Mouse (Mus musculus) mesoderm, embryonic 11.5 days (tissue): ENCODE data around the gene Cpne7.
"Not testable (repeated sequence)": the region's sequence is repeated elsewhere in the genome, so short reads cannot be mapped to it uniquely, and the experiment has no call there.

Experiments
- DNase-seq: peaks from one replicate; pipeline ENCODE4 v3.0.0-alpha.2; 2012; ENCODE audit warnings: low read depth, low spot score

The Cpne7 gene

GRCm38 (mm10) chr8:123117127-123117731, at the start of gene Cpne7:
Gene Cpne7, plus strand, starts transcription at chr8:123117374.
- no peak for DNase-seq

DNA sequence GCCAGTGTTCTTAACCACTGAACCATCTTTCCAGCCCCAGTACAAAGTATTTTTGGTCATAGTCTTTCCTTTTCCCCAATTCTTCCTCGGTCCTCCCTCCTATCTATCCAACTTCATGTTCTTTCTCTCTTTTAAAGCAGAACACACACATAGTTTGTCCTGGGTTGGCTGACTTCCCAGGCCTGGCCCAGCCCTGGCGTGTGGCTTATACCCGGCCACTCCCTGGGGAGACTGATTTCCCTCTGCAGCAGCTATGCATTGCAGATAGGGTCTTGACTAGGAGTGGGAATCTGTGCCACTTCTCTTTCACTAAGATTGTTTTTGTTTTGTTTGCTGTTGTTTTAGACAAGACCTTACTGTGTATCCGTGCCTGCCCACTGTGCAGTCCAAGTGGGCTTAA, 46.0 kb upstream of the Cpne7 start:
- no peak for DNase-seq

DNA sequence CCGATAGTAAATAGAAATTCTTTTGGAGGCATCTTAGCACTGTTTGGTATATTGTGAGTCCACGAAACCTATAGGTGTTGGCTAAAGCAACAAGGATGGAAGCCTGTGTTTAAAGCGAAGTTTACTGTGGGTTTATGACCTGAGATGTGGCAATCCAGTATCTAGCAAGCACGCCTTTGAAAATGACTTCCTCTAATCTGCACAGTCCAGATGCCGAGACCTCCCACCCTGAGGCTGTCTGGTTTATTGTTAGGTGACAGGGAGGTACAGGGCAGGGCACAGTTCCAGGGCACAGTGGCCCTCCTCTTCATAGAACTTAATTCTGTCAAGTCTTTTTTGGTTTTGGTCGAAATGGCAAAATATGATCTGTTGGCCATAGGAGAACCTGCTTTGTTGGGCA, 40.0 kb upstream of the Cpne7 start:
- no peak for DNase-seq

- DNase-seq, result no peak
Observed at GRCm38 (mm10) chr8:123082993-123083392, 34.2 kb upstream of the Cpne7 start.

- DNase-seq, result no peak
Observed at GRCm38 (mm10) chr8:123083610-123084009, 33.6 kb upstream of the Cpne7 start.

DNA sequence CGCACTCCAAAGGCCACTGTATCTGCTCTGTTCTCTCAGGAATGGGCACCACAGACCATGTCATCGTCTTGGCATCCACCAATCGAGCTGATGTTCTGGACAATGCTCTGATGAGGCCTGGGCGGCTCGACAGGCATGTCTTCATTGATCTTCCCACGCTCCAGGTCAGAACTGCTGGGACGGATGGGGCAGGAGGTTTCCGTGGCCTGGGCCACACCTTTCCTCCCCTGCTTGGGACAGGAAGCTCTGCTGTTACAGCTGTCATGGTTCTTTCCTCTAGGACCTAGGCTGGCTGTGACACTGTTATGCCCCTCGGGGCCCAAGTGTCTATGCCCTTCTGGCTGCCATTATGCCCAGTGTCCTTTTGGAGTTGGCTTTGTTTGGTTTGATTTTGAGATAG, 29.9 kb upstream of the Cpne7 start:
- DNase-seq, result no peak

DNA sequence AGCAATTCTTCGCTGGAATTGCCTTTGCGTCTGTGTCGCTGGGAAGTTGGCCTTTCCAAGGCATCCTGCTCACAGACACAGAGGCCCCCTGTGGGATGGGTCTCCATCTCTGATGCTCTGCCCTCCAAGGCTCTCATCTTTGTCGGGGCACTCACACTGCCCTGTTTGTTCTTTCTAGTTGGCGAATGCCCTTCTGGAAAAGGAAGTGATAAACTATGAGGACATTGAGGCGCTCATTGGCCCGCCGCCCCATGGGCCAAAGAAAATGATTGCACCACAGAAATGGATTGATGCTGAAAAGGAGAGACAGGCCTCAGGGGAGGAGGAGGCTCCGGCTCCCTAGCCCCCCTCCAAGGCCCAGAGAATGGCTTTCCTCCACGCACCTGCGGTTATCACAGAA, 20.0 kb upstream of the Cpne7 start:
- no peak for DNase-seq

- DNase-seq, result no peak
Observed at GRCm38 (mm10) chr8:123097786-123098584, 19.2 kb upstream of the Cpne7 start.

DNA sequence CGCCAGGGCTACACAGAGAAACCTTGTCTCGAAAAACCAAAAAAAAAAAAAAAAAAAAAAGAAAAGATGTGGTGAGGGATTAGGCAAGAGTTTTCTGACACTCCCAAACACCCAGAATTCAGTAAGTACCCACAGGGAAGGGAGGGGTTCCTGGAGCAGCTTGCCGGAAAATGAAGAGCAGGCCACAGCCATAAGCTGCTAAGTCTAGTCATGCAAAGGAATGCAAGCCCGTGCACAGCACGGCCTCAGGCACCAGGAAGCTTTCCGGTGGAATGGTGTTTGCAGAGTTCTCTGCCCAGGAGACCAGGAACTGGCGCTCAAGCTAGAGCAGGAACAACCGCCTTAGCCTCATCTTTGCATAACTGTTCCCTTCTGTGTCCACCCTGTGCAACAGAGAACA, 16.9 kb upstream of the Cpne7 start:
- DNase-seq, result no peak

GRCm38 (mm10) chr8:123101244-123101643, 15.9 kb upstream of the Cpne7 start:
- DNase-seq, result no peak

- peak; percentile 96 for DNase-seq
Observed at GRCm38 (mm10) chr8:123101735-123102685, 15.2 kb upstream of the Cpne7 start, which contains the start of gene Rpl13. Gene Rpl13, plus strand, starts transcription at chr8:123102350.

GRCm38 (mm10) chr8:123102855-123103254, 14.3 kb upstream of the Cpne7 start:
- DNase-seq, result not testable (repeated sequence)

DNA sequence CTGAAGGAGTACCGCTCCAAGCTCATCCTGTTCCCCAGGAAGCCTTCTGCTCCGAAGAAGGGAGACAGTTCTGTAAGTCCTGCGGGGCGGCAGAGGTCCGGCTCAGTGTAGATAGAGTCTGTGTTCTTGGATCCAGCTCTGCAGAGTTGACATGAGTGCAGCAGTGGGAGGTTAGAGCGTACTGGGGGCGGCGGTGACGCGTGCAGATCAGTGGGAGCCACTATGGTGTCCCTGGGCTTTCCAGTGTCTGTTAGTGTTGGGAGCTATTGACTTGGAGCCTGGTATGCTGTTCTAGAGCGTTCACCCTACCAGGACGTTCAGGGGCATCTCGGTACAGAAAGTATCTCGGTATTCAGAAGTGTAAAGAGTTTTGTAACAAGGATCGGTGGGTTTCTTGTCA, 13.9 kb upstream of the Cpne7 start:
- DNase-seq, result no peak

- no peak for DNase-seq
Observed at GRCm38 (mm10) chr8:123104046-123104767, 13.0 kb upstream of the Cpne7 start.

- DNase-seq, result peak; percentile 74
Observed at GRCm38 (mm10) chr8:123105553-123106326, 11.4 kb upstream of the Cpne7 start.

GRCm38 (mm10) chr8:123106531-123106930, 10.6 kb upstream of the Cpne7 start:
- DNase-seq, result no peak

- DNase-seq, result no peak
Observed at GRCm38 (mm10) chr8:123108010-123108409, 9.2 kb upstream of the Cpne7 start.

DNA sequence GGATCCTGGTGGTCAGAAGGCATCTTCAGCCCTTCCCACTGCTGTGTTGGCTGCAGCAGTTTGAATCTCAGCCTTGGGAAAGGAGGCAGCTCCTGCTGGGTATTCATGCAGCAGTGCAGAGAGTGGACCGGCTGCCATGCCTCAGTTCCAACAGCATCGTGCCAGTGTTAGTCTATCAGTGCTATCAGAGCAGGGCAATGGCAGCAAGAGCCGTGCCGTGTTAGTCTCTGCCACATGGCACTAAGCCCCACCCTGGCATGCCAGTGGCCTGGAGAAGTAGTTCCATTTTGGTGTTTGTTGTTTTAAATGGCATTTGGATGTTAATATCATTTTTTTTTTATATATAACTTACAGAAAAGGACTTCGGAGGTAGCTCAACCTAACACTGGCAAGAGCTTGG, 8.2 kb upstream of the Cpne7 start:
- DNase-seq, result no peak

- DNase-seq, result peak; percentile 67
Observed at GRCm38 (mm10) chr8:123110649-123111048, 6.5 kb upstream of the Cpne7 start.

- DNase-seq, result no peak
Observed at GRCm38 (mm10) chr8:123112892-123113291, 4.3 kb upstream of the Cpne7 start.
